Mouse (Mus musculus): ENCODE measurements at regions not wholly inside any gene's neighbourhood (a gene's known extent, or its start where the extent isn't known, plus 50 kb on each side); places are given as distances from the start of the nearest gene placed in this dataset.
A peak's percentile ranks its signal among the peaks of the same experiment; 100 is the strongest.

DNA sequence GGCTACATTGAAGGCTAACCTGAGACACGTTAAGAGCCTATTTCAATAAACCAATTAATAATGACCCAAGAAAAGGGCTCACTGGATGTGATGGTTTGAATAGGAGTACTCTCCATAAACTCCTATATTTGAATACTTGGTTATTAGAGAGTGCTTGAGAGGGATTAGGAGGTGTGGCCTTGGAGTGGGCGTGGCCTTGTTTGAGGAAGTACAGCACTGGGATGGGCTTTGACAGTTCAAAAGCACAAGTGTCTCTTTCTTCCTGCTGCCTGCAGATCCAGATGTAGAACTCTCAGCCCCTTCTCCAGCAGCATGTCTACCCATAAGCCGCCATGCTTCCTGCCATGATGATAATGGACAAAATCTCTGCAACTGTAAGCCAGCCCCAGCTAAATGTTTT lies 89.7 kb upstream of the Wnt4 start:
- 76% methylated on average over 3 of the region's 3 CpGs for WGBS
- no peaks in the 10 kb centered on the region for H3K27me3 ChIP-seq
- no peak overlapping the region for H3K4me3 ChIP-seq
- ATAC-seq (ENCODE audit: low FRiP score, low read depth) = no peak
- H3K4me1 ChIP-seq (replicated peaks) = peaks cover 12% of the 10 kb centered on the region
- no peak overlapping the region for H3K27ac ChIP-seq (replicated peaks)
- no peak overlapping the region for H3K4me2 ChIP-seq
- no peak overlapping the region for H3K9ac ChIP-seq
- H3K36me3 ChIP-seq = no peaks in the 10 kb centered on the region
- no peaks in the 10 kb centered on the region for H3K9me3 ChIP-seq

DNA sequence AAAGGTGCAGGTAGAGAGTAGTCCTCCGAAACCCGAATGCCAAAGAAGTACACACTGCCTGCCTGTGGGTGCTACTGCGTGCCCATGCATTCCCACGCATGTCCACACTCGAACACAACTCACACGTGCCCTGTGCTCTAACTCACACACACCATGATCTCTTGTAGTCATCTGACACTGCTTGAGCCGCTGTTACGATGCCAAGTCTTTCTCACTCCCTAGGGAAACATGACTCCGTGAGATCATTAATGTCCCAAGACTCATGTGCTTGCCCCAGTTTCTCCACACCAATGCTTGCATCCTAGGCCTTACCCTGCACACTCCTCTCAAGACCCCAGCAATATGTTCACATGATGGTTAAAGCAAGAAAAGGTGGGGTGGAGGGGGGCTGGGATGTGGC lies 90.2 kb upstream of the Wnt4 start:
- no peak for ATAC-seq (ENCODE audit: low FRiP score, low read depth)
- Histone ChIP-seq H3K36me3 (no peaks in the 10 kb centered on the region), H3K9ac (no peak overlapping the region), H3K27ac (replicated peaks) (no peak overlapping the region), H3K27me3 (no peaks in the 10 kb centered on the region), H3K4me2 (no peak overlapping the region), H3K9me3 (no peaks in the 10 kb centered on the region), H3K4me1 (replicated peaks) (peaks cover 12% of the 10 kb centered on the region), H3K4me3 (no peak overlapping the region)
- 89% methylated on average over 9 of the region's 9 CpGs for WGBS

DNA sequence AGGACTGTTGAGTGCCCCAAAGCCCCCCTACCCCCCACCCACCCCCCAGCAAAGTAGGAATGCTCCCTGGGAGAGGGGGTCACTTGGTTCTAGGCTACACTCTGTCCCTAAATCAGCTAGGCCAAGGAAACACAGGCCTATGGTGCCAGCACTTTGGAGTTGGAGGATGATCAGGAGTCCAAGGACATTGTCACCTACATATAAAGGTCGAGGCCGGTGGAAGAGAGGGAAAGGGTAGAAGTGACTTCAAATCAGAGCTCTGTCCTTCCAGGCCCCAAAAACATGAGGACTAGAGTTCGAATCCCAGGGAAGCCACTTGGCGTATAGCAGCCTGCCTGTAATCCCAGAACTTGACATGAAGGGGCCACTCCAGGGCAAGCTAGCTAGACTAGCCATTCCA lies 92.3 kb upstream of the Wnt4 start:
- no peak overlapping the region for H3K4me2 ChIP-seq
- H3K4me3 ChIP-seq = no peak overlapping the region
- H3K36me3 ChIP-seq = no peaks in the 10 kb centered on the region
- no peak overlapping the region for H3K9ac ChIP-seq
- WGBS = 90% methylated on average over 4 of the region's 4 CpGs
- ATAC-seq (ENCODE audit: low FRiP score, low read depth) = no peak
- H3K27ac ChIP-seq (replicated peaks) = no peak overlapping the region
- H3K9me3 ChIP-seq = no peaks in the 10 kb centered on the region
- peaks cover 8% of the 10 kb centered on the region for H3K4me1 ChIP-seq (replicated peaks)
- H3K27me3 ChIP-seq = no peaks in the 10 kb centered on the region

DNA sequence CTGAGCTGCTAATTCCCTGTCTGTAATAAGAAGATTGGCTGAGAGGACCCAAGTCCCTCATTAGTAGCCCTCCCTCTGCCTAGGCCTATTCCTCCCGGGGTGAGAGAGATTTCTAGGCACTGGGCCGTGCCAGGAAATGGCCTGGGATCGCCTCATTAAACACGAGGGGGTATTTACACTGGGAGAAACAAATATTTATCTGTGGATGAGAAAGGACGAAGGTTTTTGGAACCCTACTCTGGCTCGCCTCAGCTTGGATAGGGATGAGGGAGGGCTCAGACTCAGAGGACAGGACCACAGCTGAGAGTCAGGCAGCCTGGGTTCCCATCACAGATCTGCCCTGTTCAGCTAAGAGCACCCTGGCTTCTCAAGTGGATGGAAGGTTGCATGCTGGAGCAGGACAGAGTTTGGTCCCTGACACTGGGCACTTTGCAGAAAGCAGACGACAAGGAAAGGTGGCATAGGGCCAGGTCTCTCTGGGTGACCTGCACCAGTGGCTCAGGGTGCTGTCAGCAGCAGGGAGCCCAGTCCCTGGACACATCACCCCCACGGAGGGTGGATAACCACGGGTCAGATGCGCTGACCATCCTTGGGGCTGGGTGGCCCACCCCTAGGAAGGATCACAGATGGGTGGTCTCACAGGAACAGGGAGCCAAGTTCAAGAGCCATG lies 94.0 kb upstream of the Wnt4 start:
- 60% methylated on average over 10 of the region's 10 CpGs for whole genome bisulfite sequencing

GRCm38 (mm10) chr4:137182547-137182946 lies 94.7 kb upstream of the Wnt4 start:
- ATAC-seq (ENCODE audit: low FRiP score, low read depth) = no peak
- no peaks in the 10 kb centered on the region for H3K9me3 ChIP-seq
- WGBS = 90% methylated on average over 14 of the region's 14 CpGs
- no peak overlapping the region for H3K9ac ChIP-seq
- H3K36me3 ChIP-seq = no peaks in the 10 kb centered on the region
- peaks cover 10% of the 10 kb centered on the region for H3K4me1 ChIP-seq (replicated peaks)
- H3K4me2 ChIP-seq = no peak overlapping the region
- no peaks in the 10 kb centered on the region for H3K27me3 ChIP-seq
- H3K27ac ChIP-seq (replicated peaks) = no peak overlapping the region
- H3K4me3 ChIP-seq = no peak overlapping the region

More for the DNA sequence above, 94.0 kb upstream of the Wnt4 start:
- H3K9ac ChIP-seq = no peak overlapping the region
- no peaks in the 10 kb centered on the region for H3K36me3 ChIP-seq
- H3K4me3 ChIP-seq = no peak overlapping the region
- no peaks in the 10 kb centered on the region for H3K27me3 ChIP-seq
- peaks cover 10% of the 10 kb centered on the region for H3K4me1 ChIP-seq (replicated peaks)
- no peak overlapping the region for H3K4me2 ChIP-seq
- no peaks in the 10 kb centered on the region for H3K9me3 ChIP-seq
- ATAC-seq (ENCODE audit: low FRiP score, low read depth) = no peak
- H3K27ac ChIP-seq (replicated peaks) = no peak overlapping the region

DNA sequence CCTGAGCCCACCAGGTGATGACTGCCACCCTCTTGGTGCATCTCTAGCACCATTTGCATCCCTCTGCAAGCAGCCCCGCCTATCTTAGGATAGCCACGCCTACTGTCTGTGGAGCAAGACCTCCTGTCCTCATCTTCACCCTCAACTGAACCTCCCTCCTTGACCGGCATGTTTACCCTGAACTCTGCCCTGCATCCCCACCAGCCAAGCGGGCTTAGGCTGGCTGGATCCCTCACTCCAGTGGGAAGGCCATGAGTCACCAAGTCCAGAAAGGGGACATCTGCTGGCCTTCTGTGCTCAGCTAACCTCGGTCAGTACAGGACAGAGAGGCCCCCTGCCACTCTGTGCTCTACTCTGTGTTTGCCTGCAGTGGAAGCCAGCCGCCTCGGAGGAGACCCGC lies 96.0 kb upstream of the Wnt4 start:
- no peak for ATAC-seq (ENCODE audit: low FRiP score, low read depth)
- no peak overlapping the region for H3K27ac ChIP-seq (replicated peaks)
- H3K4me2 ChIP-seq = no peak overlapping the region
- H3K9me3 ChIP-seq = no peaks in the 10 kb centered on the region
- peaks cover 10% of the 10 kb centered on the region for H3K4me1 ChIP-seq (replicated peaks)
- no peaks in the 10 kb centered on the region for H3K27me3 ChIP-seq
- H3K9ac ChIP-seq = no peak overlapping the region
- WGBS = 70% methylated on average over 8 of the region's 8 CpGs
- H3K36me3 ChIP-seq = no peaks in the 10 kb centered on the region
- H3K4me3 ChIP-seq = no peak overlapping the region

DNA sequence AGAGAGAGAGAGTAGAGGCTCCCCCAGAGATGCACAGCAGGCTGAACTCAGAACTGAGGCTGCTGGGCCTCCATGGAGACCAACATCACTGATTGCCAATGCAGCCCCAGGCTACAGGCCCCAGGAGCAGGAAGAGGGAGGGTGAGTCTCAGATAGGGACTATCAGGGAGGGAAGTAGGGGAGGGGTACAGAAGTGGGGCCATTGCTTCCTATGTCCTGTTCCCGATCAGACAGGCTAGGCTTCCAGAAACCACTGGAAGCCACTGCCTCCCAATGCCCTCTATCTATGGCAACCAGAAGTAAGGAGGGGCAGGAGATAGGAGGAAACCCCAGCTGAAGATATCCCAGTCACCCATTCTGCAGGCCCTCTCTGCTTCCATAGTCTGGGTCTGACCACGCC lies 97.2 kb upstream of the Wnt4 start:
- Histone ChIP-seq H3K27me3 (no peaks in the 10 kb centered on the region), H3K27ac (replicated peaks) (no peak overlapping the region), H3K36me3 (no peaks in the 10 kb centered on the region), H3K4me1 (replicated peaks) (peaks cover 10% of the 10 kb centered on the region), H3K4me2 (no peak overlapping the region), H3K9me3 (no peaks in the 10 kb centered on the region), H3K9ac (no peak overlapping the region), H3K4me3 (no peak overlapping the region)
- no peak for ATAC-seq (ENCODE audit: low FRiP score, low read depth)
- WGBS = 76% methylated on average over 2 of the region's 2 CpGs

DNA sequence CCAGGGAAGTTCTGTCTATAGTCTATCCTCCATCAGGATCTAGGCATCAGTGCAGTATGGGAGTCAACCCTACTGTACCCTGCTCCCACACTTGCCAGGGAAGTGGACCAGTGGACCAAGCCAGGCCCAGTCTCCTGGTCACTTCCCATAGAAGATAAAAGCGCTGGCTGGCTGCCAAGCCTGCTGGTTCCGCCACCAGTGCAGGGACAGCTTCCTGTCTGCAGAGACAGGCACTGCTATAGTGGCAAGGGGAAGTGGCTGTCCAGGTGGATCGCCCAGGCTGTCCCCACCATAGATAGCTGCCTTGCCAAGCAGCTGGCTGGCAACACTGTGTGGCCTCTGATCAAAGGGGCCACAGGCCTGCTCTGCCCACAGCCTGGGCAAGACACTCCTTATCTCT lies 98.5 kb upstream of the Wnt4 start:
- Histone ChIP-seq H3K4me1 (replicated peaks) (0 out of 2 replicates have a peak, but pooled peaks cover 2% of the 10 kb centered on the region), H3K27me3 (no peaks in the 10 kb centered on the region), H3K4me2 (no peak overlapping the region), H3K9me3 (no peaks in the 10 kb centered on the region), H3K4me3 (no peak overlapping the region), H3K36me3 (no peaks in the 10 kb centered on the region), H3K9ac (no peak overlapping the region), H3K27ac (replicated peaks) (no peak overlapping the region)
- 64% methylated on average over 3 of the region's 3 CpGs for WGBS
- no peak for ATAC-seq (ENCODE audit: low FRiP score, low read depth)

DNA sequence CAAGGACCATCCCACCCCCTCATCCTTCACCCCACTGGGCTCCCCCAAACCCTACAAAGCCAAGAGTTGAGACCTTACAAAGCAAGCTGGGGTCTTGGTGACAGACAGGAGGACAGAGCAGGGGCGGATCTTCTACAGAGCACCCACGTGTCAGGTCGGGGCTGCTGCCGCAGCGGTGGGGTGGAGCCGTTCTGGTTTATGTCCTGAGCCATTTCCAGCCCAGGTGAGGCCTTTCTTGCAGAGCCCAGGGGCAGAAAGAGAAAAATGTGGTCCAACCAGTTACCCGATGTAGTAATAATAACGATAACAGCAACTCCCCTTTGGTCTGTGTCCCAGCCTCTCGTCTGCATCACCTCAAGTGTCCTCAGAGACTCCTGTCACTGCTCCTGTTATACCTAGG lies 112.4 kb upstream of the Wnt4 start:
- Histone ChIP-seq H3K4me3 (peak overlapping the region; percentile 22), H3K27ac (replicated peaks) (no peak overlapping the region), H3K4me1 (replicated peaks) (peaks cover 5% of the 10 kb centered on the region; the same call in 1 of the 2 replicates), H3K4me2 (peak overlapping the region; percentile 46), H3K36me3 (no peaks in the 10 kb centered on the region), H3K9ac (no peak overlapping the region), H3K27me3 (peaks cover 5% of the 10 kb centered on the region; the same call in 1 of the 2 replicates), H3K9me3 (no peaks in the 10 kb centered on the region)
- 34% methylated on average over 9 of the region's 9 CpGs for WGBS
- ATAC-seq (ENCODE audit: low FRiP score, low read depth) = no peak

DNA sequence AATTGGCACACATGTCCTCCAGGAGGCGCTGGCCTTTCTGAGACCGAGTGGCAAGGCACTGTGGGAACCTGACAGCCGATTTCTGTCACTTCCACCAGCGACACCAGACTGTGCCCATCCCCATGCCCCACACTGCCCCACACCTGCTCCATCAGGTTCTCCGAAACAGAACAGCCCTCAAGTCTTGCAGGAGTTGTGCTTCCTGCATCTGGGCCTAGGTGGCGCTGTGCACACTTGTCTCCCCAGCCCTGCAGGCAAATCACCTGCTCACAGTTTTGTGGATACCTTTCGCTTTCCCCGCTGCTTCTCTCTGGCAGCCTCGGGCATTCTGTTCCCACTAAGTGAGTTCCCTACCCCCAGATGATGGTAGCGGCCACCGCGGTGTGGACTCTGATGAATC lies 112.9 kb upstream of the Wnt4 start:
- peak overlapping the region; percentile 46 for H3K4me2 ChIP-seq
- ATAC-seq (ENCODE audit: low FRiP score, low read depth) = peak; percentile 65
- WGBS = 5% methylated on average over 12 of the region's 12 CpGs
- no peaks in the 10 kb centered on the region for H3K36me3 ChIP-seq
- no peak overlapping the region for H3K9ac ChIP-seq
- H3K4me3 ChIP-seq = peak overlapping the region; percentile 22
- peaks cover 5% of the 10 kb centered on the region; the same call in 1 of the 2 replicates for H3K4me1 ChIP-seq (replicated peaks)
- H3K27me3 ChIP-seq = peaks cover 5% of the 10 kb centered on the region; the same call in 1 of the 2 replicates
- no peaks in the 10 kb centered on the region for H3K9me3 ChIP-seq
- H3K27ac ChIP-seq (replicated peaks) = no peak overlapping the region

DNA sequence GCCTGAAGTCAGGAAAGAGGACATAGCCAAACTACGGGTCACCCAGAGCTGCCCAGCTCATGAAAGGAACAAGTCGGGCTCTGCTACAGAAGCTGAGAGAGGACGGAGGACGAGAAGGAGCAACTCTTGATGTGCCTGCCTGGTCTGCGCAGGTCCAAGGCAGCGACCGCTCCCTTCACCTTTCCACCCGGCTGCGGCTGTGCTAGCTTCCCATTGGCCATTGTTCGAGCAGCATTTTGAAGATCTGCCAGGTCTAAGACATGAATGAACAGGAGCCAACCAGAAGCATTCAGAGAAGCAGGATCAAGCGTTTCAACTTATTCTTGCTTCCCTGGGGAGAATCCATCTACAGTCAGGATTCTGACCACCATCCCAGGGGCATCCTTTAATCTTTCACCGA lies 113.3 kb upstream of the Wnt4 start:
- peaks cover 5% of the 10 kb centered on the region; the same call in 1 of the 2 replicates for H3K27me3 ChIP-seq
- no peak for ATAC-seq (ENCODE audit: low FRiP score, low read depth)
- H3K4me2 ChIP-seq = no peak overlapping the region
- WGBS = 65% methylated on average over 12 of the region's 12 CpGs
- peaks cover 5% of the 10 kb centered on the region; the same call in 1 of the 2 replicates for H3K4me1 ChIP-seq (replicated peaks)
- H3K27ac ChIP-seq (replicated peaks) = no peak overlapping the region
- H3K9me3 ChIP-seq = no peaks in the 10 kb centered on the region
- H3K4me3 ChIP-seq = no peak overlapping the region
- no peak overlapping the region for H3K9ac ChIP-seq
- H3K36me3 ChIP-seq = no peaks in the 10 kb centered on the region

DNA sequence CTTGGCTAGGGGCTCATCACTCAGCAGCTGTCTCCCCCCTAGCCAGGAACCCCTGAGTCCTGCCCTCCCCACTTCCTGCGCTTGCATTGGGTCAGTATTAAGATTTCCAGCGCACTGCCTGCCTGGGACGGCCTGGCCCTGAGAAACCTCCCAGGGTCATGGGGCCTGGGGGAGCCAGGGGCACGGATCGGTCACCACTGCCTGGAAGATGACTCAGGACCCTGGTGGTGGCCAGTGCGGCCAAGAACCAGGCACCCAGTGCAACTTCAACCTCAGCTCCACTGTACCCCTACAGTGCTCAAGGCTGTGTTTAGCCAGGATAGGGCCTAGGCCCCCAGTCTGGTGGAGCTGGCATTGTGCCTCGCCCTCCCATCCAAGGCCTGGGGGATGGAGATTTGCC lies 111.9 kb upstream of the Zbtb40 start:
- Histone ChIP-seq H3K27me3 (peaks cover 5% of the 10 kb centered on the region; the same call in 1 of the 2 replicates), H3K27ac (replicated peaks) (no peak overlapping the region), H3K4me2 (no peak overlapping the region), H3K9me3 (no peaks in the 10 kb centered on the region), H3K9ac (no peak overlapping the region), H3K4me3 (no peak overlapping the region), H3K36me3 (no peaks in the 10 kb centered on the region), H3K4me1 (replicated peaks) (peaks cover 5% of the 10 kb centered on the region; the same call in 1 of the 2 replicates)
- no peak for ATAC-seq (ENCODE audit: low FRiP score, low read depth)
- 88% methylated on average over 7 of the region's 7 CpGs for WGBS

DNA sequence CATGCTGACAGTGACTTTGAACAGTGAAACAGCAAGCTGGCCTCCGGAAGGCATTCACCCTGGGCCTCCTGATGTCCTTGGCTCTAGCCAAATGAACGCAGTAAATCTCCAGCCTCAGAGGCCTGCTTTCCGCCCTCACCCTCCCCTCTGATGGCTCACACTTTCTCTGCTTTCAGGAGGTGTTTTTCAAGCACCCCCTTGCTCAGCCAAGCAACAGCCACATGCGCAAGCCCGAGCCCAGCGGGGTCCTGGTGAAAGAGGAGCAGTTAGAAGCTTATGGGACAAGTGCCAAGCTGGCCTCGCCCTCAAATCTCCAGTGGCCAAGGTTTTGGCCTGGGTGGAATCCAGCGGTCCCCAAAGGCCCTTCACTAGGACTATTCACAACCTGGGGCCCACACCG lies 109.6 kb upstream of the Zbtb40 start:
- ATAC-seq (ENCODE audit: low FRiP score, low read depth) = no peak
- H3K9ac ChIP-seq = no peak overlapping the region
- H3K9me3 ChIP-seq = no peaks in the 10 kb centered on the region
- no peak overlapping the region for H3K4me3 ChIP-seq
- WGBS = 58% methylated on average over 9 of the region's 9 CpGs
- no peaks in the 10 kb centered on the region for H3K4me1 ChIP-seq (replicated peaks)
- no peak overlapping the region for H3K4me2 ChIP-seq
- no peaks in the 10 kb centered on the region for H3K36me3 ChIP-seq
- H3K27me3 ChIP-seq = no peaks in the 10 kb centered on the region
- H3K27ac ChIP-seq (replicated peaks) = no peak overlapping the region
